ENCODE assay signal across 11 mouse cellular contexts in the genomic region with DNA sequence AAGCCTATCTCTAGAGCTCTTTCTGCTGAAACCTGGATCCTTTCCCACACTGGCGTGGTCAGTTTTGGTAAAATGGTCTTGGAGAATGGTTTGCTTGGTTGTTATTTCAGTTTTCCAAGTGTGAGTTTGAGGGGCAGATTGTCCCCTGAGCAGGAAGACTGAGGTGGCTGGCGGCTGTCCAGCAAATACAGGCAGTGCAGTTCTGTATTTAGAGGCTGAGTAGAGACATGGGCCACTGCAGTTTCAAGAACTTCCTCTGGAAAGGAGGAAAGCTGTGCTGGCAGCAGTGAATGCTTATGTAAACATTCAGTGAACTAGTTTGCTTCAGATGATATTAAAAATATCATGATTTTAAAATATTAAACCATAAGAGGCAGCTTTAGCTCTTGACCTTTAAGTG. TPM values are rescaled to one million over a fixed set of nuclear protein-coding genes. Genes with fewer than 3 reads are reported as not detected.
A peak's percentile ranks its signal among the peaks of the same experiment; 100 is the strongest.
DNase-seq lines count a peak whose midpoint lies in the region; ATAC-seq lines count a peak whose summit lies in the region.
"Had no signal": no experiment of that assay in that cellular context is flagged by ENCODE, and none has a peak within 500 bp of the region (broad histone marks: within the 10 kb centered on the region; RNA-seq: fewer than 3 reads in every experiment).

No protein-coding gene starts in this region.

- H3K9ac ChIP-seq in hindbrain, embryonic 16.5 days (ENCODE audit: low read depth, low read length), result no peak overlapping the region

- no peaks in the 10 kb centered on the region for H3K4me1 ChIP-seq in heart, embryonic 10.5 days
- no peaks in the 10 kb centered on the region for H3K4me1 ChIP-seq in hindbrain, embryonic 16.5 days (ENCODE audit: control insufficient read depth, insufficient read depth, low read depth, low read length)

- H3K9me3 ChIP-seq in heart, embryonic 10.5 days, result no peaks in the 10 kb centered on the region
- no peaks in the 10 kb centered on the region for H3K9me3 ChIP-seq in hindbrain, embryonic 16.5 days (ENCODE audit: control insufficient read depth, low read length)

- ATAC-seq in granulocyte monocyte progenitor cell, adult 5-6 weeks (replicated peaks; ENCODE audit: poor library complexity, severe bottlenecking), result peak; percentile 52
- ATAC-seq in hindbrain, embryonic 16.5 days, result no peak
- no peak for ATAC-seq in cerebellum, adult (ENCODE audit: insufficient number of reproducible peaks, low FRiP score, low TSS enrichment)
- ATAC-seq: forebrain, embryonic 16.5 days had no signal

- 58% methylated on average over 2 of the region's 2 CpGs for WGBS in heart, embryonic 10.5 days
- WGBS in hindbrain, embryonic 16.5 days, result 87% methylated on average over 2 of the region's 2 CpGs

- no peak overlapping the region for H3K4me3 ChIP-seq in heart, embryonic 10.5 days
- H3K4me3 ChIP-seq in hindbrain, embryonic 16.5 days (ENCODE audit: low read length), result no peak overlapping the region

- H3K27ac ChIP-seq in heart, embryonic 10.5 days, result no peak overlapping the region
- no peak overlapping the region for H3K27ac ChIP-seq in hindbrain, embryonic 16.5 days (ENCODE audit: low read depth, low read length)

- H3K36me3 ChIP-seq in heart, embryonic 10.5 days, result no peaks in the 10 kb centered on the region
- no peaks in the 10 kb centered on the region for H3K36me3 ChIP-seq in hindbrain, embryonic 16.5 days (ENCODE audit: control insufficient read depth, insufficient read depth, low read length)

- DNase-seq in heart, adult 8-10 months (ENCODE audit: low spot score), result peak; percentile 1
- DNase-seq in heart, embryonic 10.5 days (ENCODE audit: low spot score), result no peak
- peak; percentile 47 for DNase-seq in adipocyte (ENCODE audit: low spot score)
- DNase-seq in lung, postnatal 10 days, result peak; percentile 44
- DNase-seq: thymus, postnatal 4 days had no signal

- no peak overlapping the region for H3K4me2 ChIP-seq in hindbrain, embryonic 16.5 days (ENCODE audit: low read length)
- H3K4me2 ChIP-seq: liver, embryonic 11.5 days had no signal

- H3K27me3 ChIP-seq in heart, embryonic 10.5 days (ENCODE audit: insufficient read depth, poor library complexity, severe bottlenecking), result no peaks in the 10 kb centered on the region
- H3K27me3 ChIP-seq in hindbrain, embryonic 16.5 days (replicated peaks; ENCODE audit: control insufficient read depth, insufficient read depth, low read length), result no peaks in the 10 kb centered on the region

RNA-seq across cellular contexts. Expression of gene Nme8, which starts 33.2 kb away (rescaled TPM):
- total RNA-seq in heart, adult 8-10 months (2022), result not detected
- polyA plus RNA-seq in heart, embryonic 10.5 days (2016; fragmentation: Nextera tagmentation; extraction: Ambion mirVana), result not detected in 2 replicates
- not detected in 2 replicates for total RNA-seq in granulocyte monocyte progenitor cell, adult 5-6 weeks (2014; fragmentation: Nextera tagmentation)
- total RNA-seq in granulocyte monocyte progenitor cell, adult 5-6 weeks (2017), result not detected in 2 replicates
- polyA plus RNA-seq in hindbrain, embryonic 16.5 days (2015; fragmentation: Nextera tagmentation; extraction: Ambion mirVana), result 0.17 and 0.18 TPM in 2 replicates
- total RNA-seq: left cerebral cortex, adult 18-20 months had no signal
- polyA plus RNA-seq: forebrain, embryonic 16.5 days; liver, embryonic 11.5 days had no signal
